Mouse (Mus musculus): ENCODE data around the gene Klhdc8a.

The Klhdc8a gene

GRCm38 (mm10) chr1:132316625-132316994 is 18.2 kb downstream of the Klhdc8a start:
- CTCF ChIA-PET = interaction anchor here (0.8 to 2.4 kb wide), 3 partner anchors 11 to 39 kb away, joined by 3 to 64 read pairs (median 5); no protein-coding TSS in a partner anchor

DNA sequence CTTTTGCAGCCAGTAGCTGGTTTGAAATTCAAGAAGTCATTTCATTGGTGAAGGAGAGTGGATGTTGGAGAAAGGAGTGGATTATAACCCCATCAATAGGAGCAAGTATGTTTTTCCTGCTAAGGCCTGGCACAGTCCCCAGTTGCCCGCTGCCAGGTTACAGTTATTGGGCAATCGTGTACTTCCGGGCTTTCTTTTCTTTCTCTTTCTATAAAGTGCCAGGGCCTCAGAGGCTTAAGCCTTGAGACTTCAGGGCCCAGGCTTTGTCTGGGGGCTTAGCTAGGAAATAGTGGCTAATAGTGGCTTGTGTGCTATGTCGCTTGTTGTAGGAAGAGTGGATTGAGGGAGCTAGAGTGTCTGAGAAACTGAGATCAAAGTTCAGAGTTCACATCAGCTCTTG is 19.0 kb downstream of the Klhdc8a start:
- CTCF ChIA-PET = interaction anchor here (0.6 to 2.4 kb wide), 4 partner anchors 12 to 1259 kb away, joined by 3 to 64 read pairs (median 6); no protein-coding TSS in a partner anchor

GRCm38 (mm10) chr1:132317894-132318863 is 19.8 kb downstream of the Klhdc8a start:
- CTCF ChIA-PET = interaction anchor here (0.5 to 2.4 kb wide), 5 partner anchors 12 to 857 kb away, joined by 3 to 64 read pairs (median 4); no protein-coding TSS in a partner anchor

DNA sequence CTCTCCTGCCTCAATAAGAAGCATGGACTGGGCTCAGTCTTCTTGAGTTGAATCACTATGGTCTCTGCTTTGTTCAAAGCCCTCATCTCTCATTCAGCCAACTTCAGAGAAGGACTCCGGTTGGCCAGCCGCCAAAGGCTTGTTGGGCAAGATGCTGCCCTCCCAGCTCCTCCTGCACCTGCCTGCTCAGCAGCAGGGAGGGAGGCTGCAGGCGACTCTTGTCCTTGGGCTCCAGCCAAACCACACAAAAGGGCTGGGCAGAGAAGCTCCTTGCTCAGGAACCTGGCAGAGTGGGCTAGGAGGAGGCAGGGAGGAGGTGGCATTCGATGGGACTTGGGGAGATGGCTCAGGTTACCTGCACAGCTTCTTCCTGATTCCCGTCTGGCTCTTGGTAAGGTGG is 20.8 kb downstream of the Klhdc8a start:
- CTCF ChIA-PET = interaction anchor here (0.6 kb wide), 1 partner anchor 168 kb away, joined by 3 read pairs; no protein-coding TSS in a partner anchor

DNA sequence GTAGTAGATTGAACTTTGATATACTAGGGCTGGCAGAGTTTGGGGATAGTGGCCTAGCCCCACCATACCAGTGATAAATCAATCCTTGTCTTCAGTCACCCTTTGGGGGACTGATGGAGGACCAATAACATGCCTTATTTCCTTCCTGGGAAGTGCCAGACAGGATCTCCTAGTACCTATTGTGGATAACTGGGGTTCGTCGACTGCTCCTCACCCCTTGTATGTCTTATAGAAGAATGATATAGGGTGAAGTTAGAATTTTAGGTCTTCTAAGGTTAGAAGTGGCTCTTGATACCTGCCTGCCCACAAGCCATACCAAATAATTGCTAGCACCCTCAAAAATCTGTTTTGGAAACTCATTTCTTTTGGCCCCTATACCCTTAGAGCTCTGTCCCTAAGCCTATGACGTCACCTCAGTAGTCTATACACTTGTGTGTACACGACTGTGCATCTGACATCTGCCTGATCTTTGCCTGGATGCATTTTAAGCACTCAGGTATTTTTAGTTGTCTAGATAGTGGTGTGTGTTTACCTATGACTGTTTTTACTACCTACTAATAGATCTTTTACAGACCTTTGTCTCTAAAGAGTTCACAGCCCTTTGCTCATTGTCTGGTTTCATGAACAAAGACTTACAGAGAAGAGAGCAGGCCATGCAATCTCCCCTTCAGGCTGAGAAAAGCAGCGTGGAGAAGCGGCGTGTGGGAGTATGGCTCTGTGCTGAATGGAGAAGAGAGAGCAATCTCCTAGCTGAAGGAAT is 23.6 kb downstream of the Klhdc8a start:
- CTCF ChIA-PET = interaction anchor here (1.6 kb wide), 1 partner anchor 16 kb away, joined by 4 read pairs; no protein-coding TSS in a partner anchor

DNA sequence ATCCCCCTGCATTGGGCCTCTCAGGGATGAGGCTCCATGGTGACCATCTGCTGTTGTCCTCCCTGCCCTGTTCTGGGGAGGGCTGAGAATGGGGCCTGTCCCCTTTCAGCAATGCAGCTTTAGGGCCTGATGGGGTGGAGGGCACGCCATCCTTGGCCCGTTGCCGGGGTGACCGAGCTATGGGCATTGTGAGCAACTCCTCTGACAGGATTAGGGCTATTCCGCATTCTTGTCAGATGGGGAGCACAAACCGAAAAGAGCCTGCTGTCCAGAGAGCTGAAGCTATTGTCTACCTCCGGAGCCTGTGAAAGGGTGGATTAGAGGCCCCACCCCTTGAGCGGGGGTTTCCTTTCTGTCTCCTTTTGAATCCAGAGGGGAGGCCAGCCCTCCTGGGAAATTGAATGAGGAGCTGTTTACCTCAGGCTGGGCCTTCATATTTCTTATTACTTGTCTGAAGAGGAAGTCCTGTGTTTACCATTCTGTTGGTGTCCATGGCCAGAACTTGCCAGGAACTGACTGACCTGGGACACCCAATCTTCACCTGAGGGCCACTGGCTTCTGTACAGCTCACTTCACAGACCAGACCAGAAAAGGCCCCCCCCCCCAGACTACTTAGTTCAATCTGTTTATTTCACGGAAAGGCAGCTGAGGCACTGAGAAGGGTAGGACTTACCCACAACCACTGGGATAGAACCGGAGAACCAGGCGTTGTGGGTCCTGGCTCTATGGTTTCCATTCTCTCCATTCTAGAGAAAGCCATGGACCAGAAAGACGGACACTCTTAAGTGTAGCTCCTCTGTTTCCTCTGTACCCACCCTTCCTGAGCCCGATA is 24.5 kb downstream of the Klhdc8a start:
- CTCF ChIA-PET = interaction anchor here (1.4 to 1.6 kb wide), 2 partner anchors 15 to 32 kb away, joined by 3 to 4 read pairs; no protein-coding TSS in a partner anchor

DNA sequence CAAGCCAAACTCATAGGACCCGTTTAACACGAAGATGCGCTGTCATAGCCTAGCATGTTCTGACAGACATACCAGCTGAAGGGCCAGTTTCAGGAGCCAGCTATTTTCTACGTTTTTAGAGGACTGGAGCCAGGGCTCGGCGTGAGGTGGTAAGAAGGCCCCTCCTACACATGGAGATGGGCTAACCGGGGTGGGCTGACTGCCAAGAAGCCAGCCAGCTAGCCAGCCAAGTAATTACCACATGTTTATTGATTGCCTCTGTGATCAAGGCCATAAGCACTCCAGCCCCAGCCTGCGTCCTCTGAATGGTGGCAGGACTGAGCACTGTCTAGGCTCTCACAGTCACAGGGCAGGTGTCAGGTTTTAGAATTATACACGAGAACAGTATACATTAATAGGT is 28.4 kb downstream of the Klhdc8a start:
- CTCF ChIA-PET = no interaction called here

DNA sequence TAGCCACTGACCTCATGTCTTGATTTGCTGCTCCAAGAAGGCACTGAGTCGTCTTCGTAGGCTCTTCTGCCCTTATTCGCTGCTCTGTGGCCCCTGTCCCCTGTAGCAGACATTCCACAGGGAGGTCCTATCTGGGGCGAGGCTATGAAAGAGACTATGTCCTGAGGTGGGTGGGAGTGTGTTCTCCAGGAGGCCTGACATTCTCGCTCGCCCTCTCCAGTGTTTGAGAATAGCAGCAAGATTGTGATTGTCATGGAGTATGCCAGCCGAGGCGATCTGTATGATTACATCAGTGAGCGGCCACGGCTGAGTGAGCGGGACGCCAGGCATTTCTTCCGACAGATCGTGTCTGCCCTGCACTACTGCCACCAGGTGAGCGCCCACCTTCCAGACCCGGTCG is 29.1 kb downstream of the Klhdc8a start:
- CTCF ChIA-PET = no interaction called here

GRCm38 (mm10) chr1:132328565-132328964 is 30.1 kb downstream of the Klhdc8a start:
- CTCF ChIA-PET = no interaction called here

DNA sequence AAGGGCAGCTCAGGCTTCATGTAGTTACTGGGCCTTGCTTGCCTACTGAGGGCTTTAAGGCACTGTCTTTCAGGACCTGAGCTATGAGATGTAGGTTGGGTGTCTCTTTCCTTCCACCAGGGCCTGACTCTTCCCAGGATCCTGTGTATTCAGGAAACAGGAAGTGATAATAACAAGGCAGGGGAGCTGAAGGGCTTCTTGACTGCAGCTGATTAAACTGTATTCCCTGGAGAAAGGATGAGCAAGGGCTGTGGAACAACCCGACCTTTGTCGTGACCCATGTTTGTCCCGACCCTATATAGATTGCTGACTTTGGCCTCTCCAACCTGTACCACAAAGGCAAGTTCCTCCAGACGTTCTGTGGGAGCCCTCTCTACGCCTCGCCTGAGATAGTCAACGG is 31.2 kb downstream of the Klhdc8a start:
- CTCF ChIA-PET = no interaction called here

DNA sequence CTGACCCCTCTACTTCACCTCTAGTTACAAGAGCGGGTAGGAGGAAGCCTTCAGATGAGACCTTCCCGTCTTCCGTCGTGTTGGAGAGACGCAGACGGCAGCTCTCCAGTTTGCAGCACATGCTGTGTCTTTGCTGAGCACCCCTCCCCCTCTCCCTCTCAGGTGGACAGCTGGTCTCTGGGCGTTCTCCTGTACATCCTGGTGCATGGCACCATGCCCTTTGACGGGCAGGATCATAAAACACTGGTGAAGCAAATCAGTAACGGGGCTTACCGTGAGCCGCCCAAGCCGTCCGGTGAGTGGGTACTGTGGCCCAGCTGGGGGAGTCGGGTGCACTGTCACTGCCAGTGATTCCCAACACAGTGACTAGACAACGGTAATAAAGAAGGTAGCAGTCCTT is 32.0 kb downstream of the Klhdc8a start:
- CTCF ChIA-PET = no interaction called here

DNA sequence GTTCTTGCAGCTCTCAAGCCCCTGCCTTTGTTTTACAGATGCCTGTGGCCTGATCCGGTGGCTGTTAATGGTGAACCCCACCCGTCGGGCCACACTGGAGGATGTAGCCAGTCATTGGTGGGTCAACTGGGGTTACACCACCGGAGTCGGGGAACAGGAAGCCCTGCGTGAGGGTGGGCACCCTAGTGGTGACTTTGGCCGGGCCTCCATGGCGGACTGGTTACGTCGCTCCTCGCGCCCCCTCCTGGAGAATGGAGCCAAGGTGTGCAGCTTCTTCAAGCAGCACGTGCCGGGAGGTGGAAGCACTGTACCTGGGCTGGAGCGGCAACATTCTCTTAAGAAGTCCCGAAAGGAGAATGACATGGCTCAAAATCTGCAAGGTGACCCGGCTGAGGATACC is 32.9 kb downstream of the Klhdc8a start:
- CTCF ChIA-PET = no interaction called here

GRCm38 (mm10) chr1:132333201-132333600 is 34.8 kb downstream of the Klhdc8a start:
- CTCF ChIA-PET = interaction anchor here (0.7 kb wide), 1 partner anchor 14 kb away, joined by 15 read pairs; no protein-coding TSS in a partner anchor

DNA sequence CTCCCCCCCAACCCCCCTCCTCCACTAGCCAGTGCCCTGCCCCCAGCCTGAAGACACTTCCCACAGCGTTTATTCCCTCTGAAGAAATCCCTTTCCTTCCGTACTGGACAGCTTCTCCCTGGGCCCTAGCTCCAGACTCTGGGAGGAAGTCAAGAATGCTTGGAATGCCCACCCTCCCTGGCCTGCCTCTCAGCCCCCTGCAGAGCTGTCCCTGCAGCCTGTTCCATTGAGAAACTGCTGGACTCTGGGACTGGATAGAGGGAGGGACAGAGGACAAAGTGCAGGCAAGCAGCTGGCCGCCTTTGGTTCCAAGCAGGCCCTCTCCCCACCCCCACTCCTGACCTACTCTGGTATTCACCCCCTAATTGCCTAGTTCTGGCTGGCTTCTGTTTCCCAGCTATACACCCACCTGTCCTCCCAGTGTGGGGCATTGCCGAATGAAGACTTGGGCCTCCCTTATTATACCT is 35.3 kb downstream of the Klhdc8a start:
- CTCF ChIA-PET = interaction anchor here (0.7 kb wide), 1 partner anchor 13 kb away, joined by 15 read pairs; no protein-coding TSS in a partner anchor

- CTCF ChIA-PET = no interaction called here
Observed at GRCm38 (mm10) chr1:132334178-132334801, 35.9 kb downstream of the Klhdc8a start.

- CTCF ChIA-PET = no interaction called here
Observed at GRCm38 (mm10) chr1:132335378-132335965, 37.0 kb downstream of the Klhdc8a start.

DNA sequence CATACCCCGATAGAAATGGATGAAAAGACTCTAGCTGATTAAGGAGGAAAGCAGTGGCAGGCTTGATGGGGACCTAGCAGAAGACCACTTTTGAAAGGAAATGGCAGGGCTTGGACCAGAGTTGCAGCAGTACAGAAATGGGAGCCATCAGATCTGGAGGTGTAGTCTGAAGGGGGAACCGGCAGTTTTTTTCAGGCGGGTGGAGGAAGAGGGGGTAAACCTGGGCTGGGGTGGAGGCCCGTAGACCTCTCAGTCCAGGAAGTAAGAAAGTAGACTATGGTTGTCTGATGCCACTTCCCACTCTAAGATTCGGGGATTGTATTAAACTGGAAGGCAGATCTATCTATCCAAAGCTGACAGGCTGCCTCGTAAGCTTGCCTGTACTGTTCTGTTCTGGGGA is 38.5 kb downstream of the Klhdc8a start:
- CTCF ChIA-PET = interaction anchor here (0.6 to 1.5 kb wide), 5 partner anchors 14 to 54 kb away, joined by 3 to 64 read pairs (median 4); partner anchors contain the start of gene Tmcc2

- CTCF ChIA-PET = interaction anchor here (1.3 to 1.5 kb wide), 2 partner anchors 15 to 21 kb away, joined by 4 to 64 read pairs; no protein-coding TSS in a partner anchor
Observed at GRCm38 (mm10) chr1:132338027-132338660, 39.7 kb downstream of the Klhdc8a start.

DNA sequence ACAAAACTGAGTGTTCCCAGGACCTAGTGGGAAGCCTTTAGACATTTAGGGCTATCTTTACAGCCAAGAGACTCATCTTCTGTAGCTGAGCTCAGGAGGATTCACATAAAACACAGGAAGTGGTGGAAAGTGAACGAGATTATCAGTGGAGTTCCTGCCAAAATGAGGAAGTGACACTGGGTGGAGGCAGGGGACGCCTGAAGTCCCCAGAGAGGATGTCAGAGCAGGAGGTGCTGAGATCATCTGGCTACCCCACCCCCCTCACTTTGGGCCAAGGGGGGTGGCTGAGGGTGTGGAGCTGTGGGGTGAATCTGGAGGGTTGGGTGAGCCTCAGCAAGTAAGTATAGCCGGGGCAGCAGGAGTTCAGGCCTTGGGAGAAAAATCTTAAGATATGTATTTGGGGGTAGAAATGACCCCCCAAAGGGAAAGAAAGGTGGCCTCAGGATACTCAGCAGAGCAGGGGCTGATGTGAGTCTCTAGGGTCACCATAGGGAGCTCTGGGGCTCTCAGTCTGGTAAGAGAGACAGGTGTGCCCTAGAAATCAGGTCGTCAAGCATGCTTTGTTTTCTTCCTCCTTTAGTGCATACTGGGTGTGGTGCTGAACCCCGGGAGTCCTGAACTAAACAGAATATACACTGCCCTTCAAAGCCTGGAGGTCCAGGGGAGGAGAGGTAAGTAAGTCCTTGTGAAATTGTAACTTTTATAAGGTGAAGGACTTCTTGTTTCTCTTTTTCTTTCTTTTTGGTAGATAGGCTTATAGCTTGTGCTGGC is 43.5 kb downstream of the Klhdc8a start:
- CTCF ChIA-PET = interaction anchor here (0.6 to 1.6 kb wide), 3 partner anchors 13 to 51 kb away, joined by 3 to 10 read pairs (median 3); no protein-coding TSS in a partner anchor
